9 mouse cellular contexts compared by ENCODE assay signal in genomic region chr6:72690595-72690994, GRCm38 (mm10).
DNase-seq lines count a peak whose midpoint lies in the region; ATAC-seq and TF ChIP-seq lines count a peak whose summit lies in the region.
"Had no signal": no experiment of that assay in that cellular context is flagged by ENCODE, and none has a peak within 500 bp of the region (broad histone marks: within the 10 kb centered on the region; RNA-seq: fewer than 3 reads in every experiment).

No protein-coding gene starts in this region.

- WGBS in lung, postnatal 0 days: 40% methylated on average over 10 of the region's 10 CpGs
- WGBS in lung, adult 2 months: 34% methylated on average over 10 of the region's 10 CpGs

- H3K27me3 ChIP-seq in lung, postnatal 0 days (replicated peaks; ENCODE audit: insufficient read depth, low read length): no peaks in the 10 kb centered on the region

- H3K36me3 ChIP-seq in lung, postnatal 0 days (ENCODE audit: insufficient read depth, low read length): no peaks in the 10 kb centered on the region

- ATAC-seq in lung, postnatal 0 days: peak; percentile 52

- peak overlapping the region; percentile 59 for H3K4me3 ChIP-seq in gastrocnemius, adult 2 months
- no peak overlapping the region for H3K4me3 ChIP-seq in lung, postnatal 0 days (ENCODE audit: low read depth, low read length)
- no peak overlapping the region for H3K4me3 ChIP-seq in lung, adult 2 months (replicated peaks; ENCODE audit: extremely low read depth, low read depth, low read length)

- no peak overlapping the region for H3K9ac ChIP-seq in lung, postnatal 0 days (replicated peaks; ENCODE audit: low read depth)

- TF ChIP-seq CTCF in gastrocnemius, adult 2 months (IDR thresholded peaks at IDR 0.05): no peak
- TF ChIP-seq CTCF in lung, postnatal 0 days (IDR thresholded peaks at IDR 0.05): no peak
- no peak for TF ChIP-seq CTCF in lung, adult 2 months (IDR thresholded peaks at IDR 0.05; ENCODE audit: insufficient read depth, low read length)

- intact Hi-C loops in gastrocnemius, adult 2 months (cut with DNase I): loop anchor here (5.0 kb wide), 1 partner anchor 97 kb away; the partner anchor contains the start of gene Tcf7l1

- DNase-seq in gastrocnemius, adult 2 months: no peak
- no peak for DNase-seq in gastrocnemius, adult 8-10 months (ENCODE audit: low spot score in 2 of 2)
- peak; percentile 64 for DNase-seq in lung, postnatal 0 days (ENCODE audit: low spot score)
- no peak for DNase-seq in lung, adult 2 months
- peak; percentile 63 to 76 for DNase-seq in kidney, postnatal 25 days
- no peak for DNase-seq in ovary, postnatal 36 days (ENCODE audit: low spot score)
- no peak for DNase-seq in gastrocnemius, postnatal 4 days (ENCODE audit: low spot score in 2 of 2)
- DNase-seq in c-Kit-positive CD71-positive TER-119-positive erythroid progenitor cells, embryonic 14.5 days (ENCODE audit: low spot score): no peak
- DNase-seq: cerebellum, adult 11 months had no signal

- H3K4me1 ChIP-seq in lung, postnatal 0 days (ENCODE audit: insufficient read depth, low read depth, low read length): peaks cover 13% of the 10 kb centered on the region
- H3K4me1 ChIP-seq in lung, adult 2 months (ENCODE audit: control insufficient read depth, insufficient read depth, low read length): peaks cover 5% of the 10 kb centered on the region; the same call in 1 of the 2 replicates

- TF ChIP-seq POLR2A in lung, adult 2 months (IDR thresholded peaks at IDR 0.05; ENCODE audit: borderline replicate concordance, extremely low read depth, low read depth, low read length): no peak

- no peaks in the 10 kb centered on the region for H3K9me3 ChIP-seq in lung, postnatal 0 days (ENCODE audit: low read length)

- TF ChIP-seq EP300 in lung, postnatal 0 days (IDR thresholded peaks at IDR 0.05): no peak

- H3K27ac ChIP-seq in gastrocnemius, adult 2 months: peak overlapping the region; percentile 88
- H3K27ac ChIP-seq in lung, postnatal 0 days (ENCODE audit: low read length): peak overlapping the region; percentile 60

- no peak overlapping the region; the same call in 1 of the 2 replicates for H3K4me2 ChIP-seq in lung, postnatal 0 days (replicated peaks; ENCODE audit: low read depth, low read length)

Comparison
In these comparisons a context has a peak if more than half of its experiments do, and no peak if none do; other contexts are left out.
1. DNase-seq: peak in lung, postnatal 0 days (single experiment) and kidney, postnatal 25 days (2 of 2); none in gastrocnemius, adult 2 months (single experiment), gastrocnemius, adult 8-10 months (0 of 2), lung, adult 2 months (single experiment), ovary, postnatal 36 days (single experiment), gastrocnemius, postnatal 4 days (0 of 2) and c-Kit-positive CD71-positive TER-119-positive erythroid progenitor cells, embryonic 14.5 days (single experiment).